Mouse (Mus musculus) kidney, embryonic 16.5 days (tissue): ENCODE data around the gene Gm44579. TPM values are rescaled to one million over a fixed set of nuclear protein-coding genes. Genes with fewer than 3 reads are reported as not detected.

ENCODE experiments used
- ATAC-seq: fragments of 200-750 bp; cut with Nextera tagmentation; 2 replicates; pipeline ENCODE4 v1.8.0; 2017; ENCODE audit warnings: moderate TSS enrichment; ENCODE audit not compliant: low FRiP score, low TSS enrichment
- H3K27ac ChIP-seq: fragments of 300-500 bp; sonication (generic); 2 replicates; pipeline ENCODE4 v1.5.1; 2014; ENCODE audit warnings: low read length
- H3K27me3 ChIP-seq: fragments of 300-500 bp; sonication (generic); 2 replicates; pipeline ENCODE4 v1.6.1; 2014; ENCODE audit warnings: low read length, control low read depth, mixed read lengths; ENCODE audit not compliant: insufficient read depth
- H3K36me3 ChIP-seq: fragments of 300-500 bp; sonication (generic); 2 replicates; pipeline ENCODE4 v1.6.1; 2014; ENCODE audit warnings: low read length, control low read depth, mixed read lengths; ENCODE audit not compliant: insufficient read depth
- H3K4me1 ChIP-seq: fragments of 300-500 bp; sonication (generic); 2 replicates; pipeline ENCODE4 v1.6.1; 2014; ENCODE audit warnings: low read length, control low read depth, mixed read lengths; ENCODE audit not compliant: insufficient read depth
- H3K4me2 ChIP-seq: fragments of 300-500 bp; sonication (generic); replicated peaks from 2 replicates; pipeline ENCODE4 v1.6.1; 2014; ENCODE audit warnings: low read depth, low read length
- H3K4me3 ChIP-seq: fragments of 300-500 bp; sonication (generic); 2 replicates; pipeline ENCODE4 v1.5.1; 2014; ENCODE audit warnings: mild to moderate bottlenecking, low read length
- H3K9ac ChIP-seq: fragments of 300-500 bp; sonication (generic); replicated peaks from 2 replicates; pipeline ENCODE4 v1.6.1; 2014; ENCODE audit warnings: low read length
- H3K9me3 ChIP-seq: fragments of 300-500 bp; sonication (generic); 2 replicates; pipeline ENCODE4 v1.6.1; 2016; ENCODE audit warnings: low read length, control low read depth
- WGBS: fragments of 180-500 bp; shearing (Covaris S2); extraction: QIAGEN DNeasy Blood & Tissue Kit; methylation state at CpG from one replicate; pipeline ENCODE4 v1.1.7; 2014; 5-methylcytosine and 5-hydroxymethylcytosine counted together
- polyA plus RNA-seq: library from polyadenylated mRNA; unstranded; fragments of >200 nt; fragmentation: Nextera tagmentation; extraction: Ambion mirVana; gene quantifications from 2 replicates; pipeline ENCODE4 v1.2.1, GENCODE M21; 2015

The Gm44579 gene
- polyA plus RNA-seq, 1 experiment from 2014 or later, result not detected

DNA sequence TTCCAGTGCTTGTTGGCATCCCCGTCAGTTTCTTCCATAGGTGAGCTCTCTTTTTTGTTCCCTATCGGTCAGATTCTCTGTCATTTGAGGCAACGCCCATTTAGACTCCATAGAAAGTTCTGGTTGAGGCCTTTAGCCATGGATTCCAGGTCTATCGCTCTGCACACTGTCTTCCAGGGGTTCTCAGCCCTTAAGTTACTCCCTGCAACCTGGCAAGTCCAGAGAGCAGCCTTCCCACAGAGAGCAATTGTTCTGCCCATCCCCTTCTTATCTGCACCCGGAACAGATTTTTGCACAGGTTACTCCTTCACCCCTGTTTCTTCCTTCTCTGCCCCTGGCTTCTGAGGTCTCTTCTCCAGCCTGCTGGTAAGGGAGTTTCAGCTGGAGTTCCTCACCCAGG is 48.7 kb downstream of the Gm44579 start:
- ATAC-seq, result no peak
- H3K9ac ChIP-seq, result no peak overlapping the region
- H3K9me3 ChIP-seq, result no peaks in the 10 kb centered on the region
- no peak overlapping the region for H3K4me3 ChIP-seq
- no peak overlapping the region for H3K4me2 ChIP-seq
- WGBS, result 64% methylated on average over 5 of the region's 5 CpGs
- H3K27me3 ChIP-seq, result peaks cover 46% of the 10 kb centered on the region
- no peak overlapping the region for H3K27ac ChIP-seq
- no peaks in the 10 kb centered on the region for H3K36me3 ChIP-seq
- H3K4me1 ChIP-seq, result peaks cover 18% of the 10 kb centered on the region

- Histone ChIP-seq H3K4me3 (no peak overlapping the region), H3K9ac (no peak overlapping the region), H3K4me1 (peaks cover 22% of the 10 kb centered on the region), H3K9me3 (no peaks in the 10 kb centered on the region), H3K27ac (no peak overlapping the region), H3K36me3 (no peaks in the 10 kb centered on the region), H3K27me3 (peaks cover 51% of the 10 kb centered on the region), H3K4me2 (no peak overlapping the region)
- 70% methylated on average over 9 of the region's 9 CpGs for WGBS
- no peak for ATAC-seq
Observed at GRCm38 (mm10) chr15:98170917-98171316, 49.9 kb downstream of the Gm44579 start.

DNA sequence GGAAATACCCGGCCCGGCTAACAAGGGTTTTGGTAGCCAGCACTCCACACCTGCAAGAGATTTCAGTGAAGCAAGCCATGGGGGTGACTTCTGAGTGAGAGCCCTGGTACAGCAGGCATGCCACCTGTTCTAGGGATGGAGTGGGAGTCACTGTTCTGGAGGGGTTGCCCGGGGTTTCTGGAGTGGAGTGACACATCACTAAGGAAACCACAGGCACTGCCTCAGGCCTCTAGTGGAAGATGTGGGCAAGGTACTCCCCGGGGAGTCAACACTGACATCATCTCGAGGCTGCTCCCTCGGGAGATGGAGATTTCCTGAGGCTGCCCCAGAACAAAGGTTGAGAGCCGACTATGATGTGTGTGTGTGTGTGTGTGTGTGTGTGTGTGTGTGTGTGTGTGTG is 50.4 kb downstream of the Gm44579 start:
- no peaks in the 10 kb centered on the region for H3K9me3 ChIP-seq
- H3K9ac ChIP-seq, result no peak overlapping the region
- peaks cover 22% of the 10 kb centered on the region for H3K4me1 ChIP-seq
- no peak overlapping the region for H3K4me2 ChIP-seq
- ATAC-seq, result no peak
- no peak overlapping the region for H3K27ac ChIP-seq
- 36% methylated on average over 7 of the region's 7 CpGs for WGBS
- no peak overlapping the region for H3K4me3 ChIP-seq
- no peaks in the 10 kb centered on the region for H3K36me3 ChIP-seq
- H3K27me3 ChIP-seq, result peaks cover 56% of the 10 kb centered on the region

DNA sequence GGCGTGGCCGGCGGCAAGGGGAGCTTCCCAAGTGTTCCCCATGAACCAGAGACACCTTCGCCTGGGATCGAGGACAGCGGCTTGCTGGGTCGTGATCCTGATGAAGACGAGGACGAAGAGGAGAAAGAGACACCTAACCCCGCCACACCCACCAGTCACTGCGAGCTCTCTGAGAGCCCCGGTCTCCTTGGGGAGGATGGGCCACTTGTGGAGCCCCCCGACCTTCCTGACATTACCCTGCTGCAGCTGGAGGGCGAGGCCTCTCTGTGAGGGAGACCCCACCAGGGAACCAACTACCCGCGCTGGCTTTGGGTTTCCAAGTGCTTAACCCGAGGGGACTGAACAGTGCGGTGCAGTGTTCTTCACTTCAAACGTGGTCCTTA is 52.2 kb downstream of the Gm44579 start:
- H3K36me3 ChIP-seq, result no peaks in the 10 kb centered on the region
- H3K27me3 ChIP-seq, result peaks cover 57% of the 10 kb centered on the region
- no peaks in the 10 kb centered on the region for H3K9me3 ChIP-seq
- no peak overlapping the region for H3K27ac ChIP-seq
- no peak for ATAC-seq
- H3K4me3 ChIP-seq, result peak overlapping the region; percentile 49
- H3K9ac ChIP-seq, result no peak overlapping the region
- peaks cover 21% of the 10 kb centered on the region for H3K4me1 ChIP-seq
- H3K4me2 ChIP-seq, result peak overlapping the region; percentile 75; the same call in 1 of the 2 replicates
- 4% methylated on average over 19 of the region's 19 CpGs for WGBS

DNA sequence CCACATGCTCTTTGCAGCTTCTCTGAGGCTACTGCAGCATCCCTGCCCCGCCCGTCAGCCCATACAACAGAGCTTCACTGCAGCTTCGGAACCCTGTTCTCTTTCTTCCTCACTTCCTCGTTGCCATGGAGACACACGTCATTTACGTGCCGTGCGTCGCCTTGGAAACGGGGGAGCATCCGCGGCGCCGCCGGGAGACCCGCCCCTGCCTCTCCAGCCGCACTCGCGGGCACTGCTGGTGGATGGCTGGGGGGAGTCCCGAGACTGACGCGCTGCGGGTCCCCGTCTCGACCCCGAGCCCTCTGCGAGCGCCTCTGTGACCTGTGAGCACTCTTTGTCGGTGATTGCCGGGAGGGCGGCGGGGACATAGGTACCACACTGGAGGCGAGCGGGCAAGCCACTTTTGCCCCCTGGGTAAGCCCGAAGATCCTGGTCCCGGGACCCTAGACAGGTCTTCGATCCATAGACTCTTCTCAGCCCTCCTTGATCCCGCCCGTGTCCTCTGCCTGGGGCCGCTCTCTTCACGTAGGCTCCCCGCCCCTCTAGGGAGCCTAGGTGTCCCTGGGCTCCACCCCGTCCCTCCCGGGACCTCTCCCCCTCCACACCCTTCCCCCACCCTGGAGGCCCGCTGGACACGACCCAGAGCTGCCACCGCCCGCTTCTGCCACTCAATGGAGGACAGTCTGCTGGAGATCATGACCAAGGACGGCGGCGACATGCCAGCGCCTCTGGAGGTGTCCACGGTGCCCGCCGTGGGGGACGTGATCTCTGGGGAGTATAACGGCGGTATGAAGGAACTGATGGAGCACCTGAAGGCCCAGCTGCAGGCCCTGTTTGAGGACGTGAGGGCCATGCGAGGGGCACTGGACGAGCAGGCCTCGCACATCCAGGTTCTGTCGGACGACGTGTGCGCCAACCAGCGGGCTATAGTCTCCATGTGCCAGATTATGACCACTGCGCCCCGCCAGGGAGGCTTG is 52.8 kb downstream of the Gm44579 start:
- 2% methylated on average over 69 of the region's 69 CpGs for WGBS
- ATAC-seq, result peak; percentile 81

DNA sequence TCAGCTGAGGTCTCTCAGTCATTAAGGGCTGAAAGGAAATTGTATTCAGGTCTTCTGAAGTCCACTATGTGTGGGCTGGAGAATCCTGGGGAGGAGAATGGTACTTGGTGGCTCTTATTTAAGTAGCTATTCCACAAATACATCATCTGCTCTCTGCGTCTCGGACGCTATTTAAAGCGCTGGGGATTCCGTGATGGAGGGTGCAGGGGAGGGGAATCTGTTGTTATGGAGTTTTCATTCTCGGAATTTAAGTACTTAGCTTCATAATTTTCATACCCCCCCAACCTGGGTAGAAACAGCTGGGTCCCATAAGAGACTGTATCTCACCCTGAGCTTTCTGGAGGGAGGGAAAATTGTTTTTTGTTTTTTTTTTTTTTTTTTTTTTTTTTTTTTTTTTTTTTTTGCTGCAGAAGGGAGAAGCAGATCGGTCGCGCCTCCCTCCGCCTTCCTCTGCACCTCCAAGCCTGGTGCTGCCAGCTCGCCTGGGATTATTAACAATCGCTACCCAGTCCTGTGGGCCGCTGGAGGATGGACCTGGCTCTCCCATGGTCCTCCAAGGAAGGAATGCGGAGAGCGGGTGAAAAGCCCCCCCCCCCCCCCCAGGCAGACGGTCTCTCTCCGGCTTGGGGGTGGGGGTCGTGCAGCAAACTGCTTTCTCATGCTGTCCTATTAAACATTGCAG is 53.7 kb downstream of the Gm44579 start, which contains the start of gene Ccdc184:
Gene Ccdc184 (plus strand): TSS at position 196 of the 682 bp plus-strand sequence.
- peak within 1 kb of the TSS; percentile 35; the same call in 1 of the 2 replicates for H3K9ac ChIP-seq
- H3K27ac ChIP-seq, result no peak within 1 kb of the TSS
- peaks cover 21% of the 10 kb centered on the region for H3K4me1 ChIP-seq
- peak; percentile 16; the same call in 1 of the 2 replicates for ATAC-seq
- peaks cover 55% of the 10 kb centered on the region for H3K27me3 ChIP-seq
- H3K4me3 ChIP-seq, result peak within 1 kb of the TSS; percentile 49
- WGBS, result 3% methylated on average over 16 of the region's 18 CpGs
- no peaks in the 10 kb centered on the region for H3K9me3 ChIP-seq
- no peaks in the 10 kb centered on the region for H3K36me3 ChIP-seq
- H3K4me2 ChIP-seq, result peak within 1 kb of the TSS; percentile 75

More for the DNA sequence above, 52.8 kb downstream of the Gm44579 start:
- no peaks in the 10 kb centered on the region for H3K9me3 ChIP-seq
- no peak overlapping the region for H3K27ac ChIP-seq
- peak overlapping the region; percentile 49 for H3K4me3 ChIP-seq
- peaks cover 57% of the 10 kb centered on the region for H3K27me3 ChIP-seq
- peaks cover 21% of the 10 kb centered on the region for H3K4me1 ChIP-seq
- H3K36me3 ChIP-seq, result no peaks in the 10 kb centered on the region
- peak overlapping the region; percentile 75 for H3K4me2 ChIP-seq
- H3K9ac ChIP-seq, result peak overlapping the region; percentile 35; the same call in 1 of the 2 replicates

- no peak for ATAC-seq
- no peak within 1 kb of the TSS for H3K27ac ChIP-seq
- peaks cover 49% of the 10 kb centered on the region for H3K27me3 ChIP-seq
- peaks cover 28% of the 10 kb centered on the region for H3K4me1 ChIP-seq
- H3K4me2 ChIP-seq, result no peak within 1 kb of the TSS
- H3K9me3 ChIP-seq, result no peaks in the 10 kb centered on the region
- H3K4me3 ChIP-seq, result no peak within 1 kb of the TSS
- WGBS, result 80% methylated on average over 5 of the region's 5 CpGs
- H3K36me3 ChIP-seq, result no peaks in the 10 kb centered on the region
- H3K9ac ChIP-seq, result no peak within 1 kb of the TSS
Observed at GRCm38 (mm10) chr15:98165525-98165924, 55.3 kb downstream of the Gm44579 start, which contains the start of gene Asb8. Gene Asb8 (minus strand): TSS chr15:98165625.

DNA sequence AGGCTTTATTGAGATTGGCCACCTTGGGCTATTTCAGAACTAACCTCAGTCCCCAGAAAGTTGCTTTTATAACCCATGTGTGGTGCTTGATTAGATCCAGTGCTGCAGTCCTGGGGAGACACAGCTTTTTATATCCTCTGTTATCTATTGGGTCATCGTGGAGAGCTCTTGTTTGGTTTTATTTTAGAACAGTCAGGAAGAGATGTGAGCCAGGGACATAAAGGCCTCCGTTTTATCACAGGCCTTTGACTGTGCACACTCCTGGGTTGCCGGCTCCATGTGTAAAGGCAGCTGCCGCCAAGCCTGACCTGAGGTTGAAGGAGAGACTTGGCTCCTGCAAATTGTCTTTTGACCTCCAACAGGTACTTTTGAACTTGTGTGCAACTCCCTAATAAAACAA is 58.2 kb downstream of the Gm44579 start:
- Histone ChIP-seq H3K27me3 (peaks cover 20% of the 10 kb centered on the region), H3K9ac (no peak overlapping the region), H3K4me3 (no peak overlapping the region), H3K36me3 (no peaks in the 10 kb centered on the region), H3K9me3 (no peaks in the 10 kb centered on the region), H3K4me1 (peaks cover 21% of the 10 kb centered on the region), H3K4me2 (no peak overlapping the region), H3K27ac (0 out of 2 replicates have a peak overlapping the region, but pooled peaks have one; percentile 24)
- WGBS, result 58% methylated on average over 4 of the region's 4 CpGs
- no peak for ATAC-seq

GRCm38 (mm10) chr15:98161026-98161805 is 59.6 kb downstream of the Gm44579 start:
- Histone ChIP-seq H3K27ac (no peak overlapping the region), H3K9ac (no peak overlapping the region), H3K4me2 (no peak overlapping the region), H3K9me3 (no peaks in the 10 kb centered on the region), H3K36me3 (no peaks in the 10 kb centered on the region), H3K4me3 (no peak overlapping the region), H3K27me3 (peaks cover 9% of the 10 kb centered on the region), H3K4me1 (peaks cover 13% of the 10 kb centered on the region; the same call in 1 of the 2 replicates)
- WGBS, result 58% methylated on average over 19 of the region's 19 CpGs
- no peak for ATAC-seq
